Mouse (Mus musculus) urinary bladder, postnatal 4 days (tissue): ENCODE data around the gene 6030408B16Rik.

Experiments used
- DNase-seq, 2 experiments: peaks; one replicate each; pipeline ENCODE4 v3.0.0; 2021 to 2022; ENCODE audit warnings: low spot score in 2 of 2

6030408B16Rik gene

DNA sequence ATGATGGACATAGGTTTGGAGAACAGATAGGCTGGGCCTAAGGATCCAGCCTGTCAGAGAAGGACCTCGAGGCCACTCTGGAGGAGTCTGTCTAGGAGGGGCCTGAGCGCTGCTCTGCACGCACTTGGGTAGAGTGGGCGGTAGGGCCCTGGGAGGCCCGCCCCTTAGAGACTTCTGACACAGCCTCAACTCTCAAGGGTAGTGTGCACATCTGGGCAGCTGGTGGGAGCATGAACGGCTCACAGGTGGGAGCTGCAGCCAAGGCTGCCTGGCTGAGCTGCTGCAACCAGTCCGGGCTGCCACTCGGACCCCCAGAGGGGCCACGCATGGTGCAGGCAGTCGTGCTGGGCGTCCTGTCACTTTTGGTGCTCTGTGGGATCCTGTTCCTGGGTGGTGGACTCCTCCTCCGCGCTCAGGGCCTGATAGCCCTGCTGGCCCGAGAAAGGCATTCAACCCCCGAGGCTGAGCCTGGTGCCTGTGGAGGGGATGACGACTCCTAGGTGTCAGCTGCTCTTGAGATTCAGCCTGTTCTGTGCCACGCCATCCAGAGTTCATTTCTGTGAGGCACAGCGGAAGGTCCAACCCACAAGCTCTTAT, at the start of gene 6030408B16Rik:
TSS of gene 6030408B16Rik (plus strand) at position 188 of the 597 bp plus-strand sequence.
- no peak for DNase-seq

GRCm38 (mm10) chr15:101244012-101244411, 49.0 kb upstream of the 6030408B16Rik start:
- DNase-seq = no peak

DNA sequence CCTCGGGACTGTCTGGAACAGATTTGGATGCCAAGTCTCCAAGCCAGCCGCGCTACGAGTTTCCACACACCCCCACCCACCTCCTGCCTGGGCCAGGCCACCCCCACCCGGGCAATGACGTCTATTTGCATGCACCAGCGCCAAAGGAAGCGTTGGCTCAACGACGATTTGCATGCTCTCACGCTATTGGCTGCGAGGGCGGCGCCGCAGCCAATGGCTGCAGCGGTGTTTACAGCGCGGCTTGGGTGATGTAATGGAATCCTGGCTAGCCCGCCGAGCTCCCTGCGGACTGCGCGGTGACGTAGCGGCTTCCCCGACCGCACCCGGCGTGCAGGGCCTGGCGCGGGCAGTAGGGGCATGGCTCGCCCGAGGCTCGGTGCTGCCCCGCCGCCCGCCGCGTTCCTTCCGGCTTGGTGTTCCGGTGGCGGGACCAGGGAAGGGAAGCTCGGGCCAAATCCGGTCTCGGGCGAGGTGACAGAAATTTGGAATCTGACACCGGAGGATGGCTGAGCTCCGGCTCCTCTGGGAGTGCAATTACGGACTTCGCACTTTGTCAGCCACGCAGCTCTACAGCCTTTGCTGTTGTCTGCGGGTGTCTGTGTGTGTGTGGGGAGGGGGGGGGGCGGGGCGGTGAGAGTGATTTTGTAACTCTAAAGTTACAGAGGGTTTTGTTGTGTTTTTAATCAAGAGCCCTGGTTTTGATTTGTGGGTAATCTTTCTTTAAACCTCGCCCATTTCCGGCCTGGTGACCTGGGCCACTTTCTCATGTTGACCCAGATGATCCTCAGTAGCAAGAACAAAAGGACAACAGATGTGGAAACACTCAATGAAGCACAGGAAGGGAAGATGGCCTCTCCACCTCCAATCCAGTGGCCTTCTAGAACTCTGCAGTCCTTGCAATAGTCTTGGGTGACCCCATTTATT, 46.5 kb upstream of the 6030408B16Rik start:
- peak; percentile 94 for DNase-seq

DNA sequence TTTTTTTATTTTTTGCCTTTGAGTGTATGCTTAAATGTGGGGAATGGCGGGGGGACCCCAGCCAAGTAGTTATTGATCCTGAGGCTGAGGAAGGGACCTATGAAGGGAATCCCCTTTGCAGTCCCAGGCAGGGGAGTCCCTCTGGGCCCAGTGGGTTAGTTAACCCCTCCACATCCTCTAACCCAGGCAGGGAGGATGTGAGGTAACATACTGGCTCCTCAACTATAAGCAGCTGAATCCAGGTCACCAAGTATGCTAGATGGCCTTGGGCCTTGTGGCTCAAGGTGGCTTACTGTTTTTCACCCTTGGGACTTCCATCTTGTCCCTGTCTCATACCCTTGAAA, 45.9 kb upstream of the 6030408B16Rik start:
- DNase-seq = no peak

DNA sequence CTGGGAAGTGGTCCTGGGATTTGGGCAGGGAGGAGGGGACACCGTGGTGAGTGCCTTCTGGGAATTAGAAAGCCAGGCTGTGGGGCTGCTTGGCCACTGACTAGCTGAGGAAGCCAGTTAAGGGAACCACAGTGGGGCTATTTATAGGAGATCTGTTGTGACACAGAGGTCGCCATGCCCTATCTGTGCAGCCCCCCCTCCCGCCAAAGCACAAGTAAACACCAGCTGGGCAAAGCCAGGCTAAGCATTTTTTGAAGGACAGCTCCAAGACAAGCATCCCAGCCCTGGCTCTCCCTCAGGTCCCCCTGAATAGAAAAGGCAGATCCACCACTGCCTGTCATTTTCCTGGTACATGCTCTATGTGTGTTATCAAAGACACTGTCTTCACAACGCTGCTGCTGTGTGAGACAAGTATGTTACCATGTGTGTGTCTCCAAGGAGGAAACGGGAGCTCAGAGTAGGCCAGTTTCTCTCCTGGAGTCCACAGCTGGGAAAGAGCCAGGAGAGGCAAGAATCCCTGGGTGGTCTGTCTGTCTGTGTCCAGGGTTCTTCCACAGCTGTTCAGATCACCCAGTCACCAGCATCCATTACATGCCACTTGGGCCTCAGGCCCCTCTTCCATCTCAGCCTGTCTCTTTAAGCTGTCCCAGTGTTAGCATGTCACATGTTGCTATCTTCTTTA, 44.8 kb upstream of the 6030408B16Rik start:
- no peak for DNase-seq

- no peak for DNase-seq
These were observed 42.7 kb upstream of the 6030408B16Rik start for GRCm38 (mm10) chr15:101250220-101250800.

GRCm38 (mm10) chr15:101251930-101252329, 41.1 kb upstream of the 6030408B16Rik start:
- DNase-seq = no peak

DNA sequence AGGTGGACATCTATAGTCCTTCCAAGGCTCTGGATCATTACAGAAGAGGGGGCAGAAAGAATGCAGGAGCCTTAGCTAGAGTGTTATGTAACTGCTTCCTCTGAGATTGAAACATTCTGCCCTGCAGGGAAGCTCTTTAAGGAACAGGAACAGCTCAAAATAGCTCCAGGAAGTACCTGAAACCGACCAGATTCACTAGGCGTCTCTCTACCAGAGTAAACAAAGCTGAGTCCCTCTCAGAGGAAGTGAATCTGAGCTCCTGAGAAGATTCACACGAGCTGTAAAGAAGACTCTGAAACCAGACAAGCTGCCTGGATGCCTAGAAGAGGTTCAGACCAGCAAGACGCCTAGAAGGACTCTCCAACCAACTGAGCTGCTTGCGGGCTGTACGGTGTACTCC, 40.4 kb upstream of the 6030408B16Rik start:
- DNase-seq = no peak

- no peak for DNase-seq
These were observed 39.5 kb upstream of the 6030408B16Rik start for GRCm38 (mm10) chr15:101253563-101253885.

DNA sequence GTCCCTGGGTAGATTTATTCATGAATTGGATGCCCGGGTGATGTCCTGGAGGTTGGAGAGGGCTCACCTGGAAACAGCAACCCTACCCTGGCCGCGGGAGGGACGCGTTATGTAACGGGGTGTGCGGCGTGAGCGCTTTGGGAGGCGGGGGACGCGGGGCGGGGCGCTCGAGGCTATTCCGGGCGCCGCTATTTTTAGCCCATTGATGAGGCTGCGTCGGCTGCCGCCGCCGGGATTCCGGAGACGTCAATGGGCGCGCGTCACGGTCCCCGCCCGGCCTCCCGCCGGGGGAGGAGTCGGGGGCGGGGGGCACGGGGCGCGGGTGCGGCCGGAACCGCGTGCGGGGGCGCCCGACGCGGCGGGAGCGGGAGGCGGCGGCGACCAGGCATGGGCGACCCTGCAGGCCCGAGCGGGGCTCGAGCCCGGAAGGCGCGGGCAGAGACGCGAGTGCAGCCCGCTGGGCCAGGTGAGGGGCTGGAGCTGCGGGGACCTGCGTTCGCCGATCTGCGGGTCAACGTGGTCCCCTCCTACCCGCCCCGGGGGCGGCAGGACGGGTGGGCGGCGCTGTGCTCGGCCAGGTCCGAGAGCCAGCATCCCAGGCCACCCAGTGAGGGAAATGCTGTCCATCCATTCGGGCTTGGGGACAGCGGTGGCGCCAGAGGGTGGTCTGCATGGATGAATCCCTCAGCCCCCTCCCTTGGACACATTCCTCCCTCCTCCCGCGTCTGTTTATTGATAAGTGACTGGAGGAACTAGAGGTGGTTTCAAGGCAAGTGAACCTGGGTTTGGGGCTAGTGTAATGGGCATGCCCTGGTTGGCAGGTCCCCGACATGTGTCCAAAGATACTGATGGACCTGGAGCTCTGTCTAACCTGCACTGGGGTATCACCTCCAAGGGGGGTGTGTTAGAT, 38.9 kb upstream of the 6030408B16Rik start, which contains the start of gene Nr4a1:
TSS of gene Nr4a1 (plus strand) at position 384 of the 910 bp plus-strand sequence.
- peak in 1 of 2 experiments; percentile 63 for DNase-seq

DNA sequence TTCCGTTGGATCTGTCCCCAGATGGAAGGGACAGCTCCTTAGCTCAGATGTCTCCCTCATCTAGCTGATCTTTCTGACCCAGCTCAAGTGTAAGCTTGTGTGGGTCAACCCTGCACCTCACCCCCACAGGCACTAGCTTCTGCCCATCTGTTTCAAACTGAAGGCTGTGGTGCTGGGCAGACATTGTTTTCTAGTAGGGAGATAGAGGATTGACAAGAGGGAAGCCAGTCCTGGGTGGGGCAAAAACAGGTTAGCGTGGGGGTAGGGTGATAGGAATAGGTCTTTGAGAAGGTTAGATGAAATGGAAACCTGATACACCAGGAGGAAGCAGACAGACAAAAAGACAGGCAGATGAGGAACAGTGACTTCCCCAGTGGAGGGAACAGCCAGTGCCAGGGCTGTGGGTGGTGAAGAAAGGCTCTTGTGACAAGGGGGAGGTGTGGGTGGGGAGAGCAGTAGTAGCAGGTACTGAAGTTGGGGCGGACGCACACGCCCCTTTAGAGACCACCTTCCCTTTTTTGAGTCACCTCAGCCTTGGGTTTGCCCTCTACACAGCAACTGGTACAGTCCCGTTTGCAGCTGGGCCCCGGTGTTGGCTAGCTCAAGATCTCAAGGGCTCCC, 37.1 kb upstream of the 6030408B16Rik start:
- DNase-seq = no peak

GRCm38 (mm10) chr15:101256463-101257206, 36.4 kb upstream of the 6030408B16Rik start:
- no peak for DNase-seq

DNA sequence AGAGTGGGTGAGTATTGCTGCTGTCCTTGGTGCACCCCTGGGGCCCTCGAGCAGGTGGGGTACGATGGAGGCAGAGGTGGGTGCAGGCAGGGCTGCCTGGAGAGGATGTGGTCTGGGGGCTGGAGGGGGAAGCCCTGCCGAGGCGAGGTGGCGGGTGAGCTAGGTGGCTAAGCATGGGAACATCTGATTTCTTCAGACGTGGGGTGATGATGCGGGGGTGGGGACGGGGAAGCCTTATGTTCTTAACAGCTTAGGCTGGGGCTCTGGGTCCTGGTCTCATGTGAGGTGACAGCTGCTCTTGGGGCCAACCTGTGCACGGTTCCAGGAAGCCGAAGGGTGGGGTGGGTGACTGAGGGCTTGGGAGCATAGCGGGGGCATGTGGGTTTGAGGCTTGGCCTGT, 34.6 kb upstream of the 6030408B16Rik start:
- DNase-seq = no peak

- no peak for DNase-seq
These were observed 33.1 kb upstream of the 6030408B16Rik start for GRCm38 (mm10) chr15:101259922-101260321.

GRCm38 (mm10) chr15:101260387-101260786, 32.6 kb upstream of the 6030408B16Rik start:
- no peak for DNase-seq

DNA sequence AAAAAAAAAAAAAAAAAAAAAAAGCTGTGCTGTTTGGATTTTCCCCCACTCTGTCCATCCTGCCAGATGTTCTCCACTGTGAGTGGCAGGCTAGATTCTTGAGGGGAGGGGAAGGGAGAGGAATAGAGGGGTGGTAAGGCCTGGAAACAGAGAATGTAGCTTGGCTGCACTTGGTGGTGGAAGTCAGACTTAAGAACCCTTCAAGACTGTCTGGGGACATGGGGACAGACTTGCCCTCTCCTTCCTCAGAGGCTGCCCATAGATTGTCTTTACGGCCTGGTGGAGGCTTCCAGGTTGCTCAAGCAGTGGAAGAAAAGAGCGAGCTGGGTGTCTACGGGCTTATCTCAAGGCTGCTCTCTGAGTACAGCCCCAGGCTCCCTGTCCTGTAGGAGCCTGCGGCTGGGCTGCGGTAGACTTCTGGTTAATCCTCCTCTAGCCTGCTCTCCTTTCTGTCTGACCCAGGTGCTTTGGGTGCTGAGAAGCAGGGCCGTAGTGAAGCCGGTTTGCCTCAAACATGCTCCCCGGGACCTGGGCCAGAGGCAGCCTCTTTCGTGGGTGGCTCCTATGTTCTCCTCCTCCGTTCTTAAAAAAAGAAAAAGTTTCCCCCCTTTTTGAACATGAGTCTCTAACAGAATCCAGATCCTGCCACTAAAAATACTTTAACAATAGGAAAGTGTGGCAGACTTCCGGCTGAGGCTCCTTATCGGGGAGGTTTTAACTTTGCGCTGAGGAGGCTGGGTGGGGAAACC, 32.0 kb upstream of the 6030408B16Rik start:
- DNase-seq = no peak

DNA sequence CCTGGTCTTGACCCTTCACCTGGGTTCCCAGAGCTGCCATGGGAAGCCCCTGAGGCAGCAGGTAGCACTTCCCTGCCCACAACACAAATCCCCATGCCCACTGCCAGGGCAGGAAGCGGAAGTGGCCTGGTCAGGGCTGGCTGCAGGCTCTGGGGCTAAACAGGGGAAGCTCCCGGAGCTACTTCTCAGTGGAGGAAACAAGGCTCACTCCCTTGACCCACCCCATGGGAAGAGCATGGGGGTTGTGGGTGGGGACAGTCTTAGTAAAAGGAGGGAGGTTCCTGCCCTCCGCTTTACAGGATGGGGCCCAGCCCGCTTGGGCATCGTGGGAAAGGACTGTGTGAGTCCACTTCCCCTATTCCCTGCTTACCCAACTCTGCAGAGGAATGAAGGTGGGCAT, 30.5 kb upstream of the 6030408B16Rik start:
- DNase-seq = no peak

GRCm38 (mm10) chr15:101266132-101266963, 26.7 kb upstream of the 6030408B16Rik start:
- DNase-seq = peak; percentile 91 to 97
